Mouse (Mus musculus) cerebellum, adult 9-10 months (tissue): ENCODE measurements around the gene Map2k7.

Source experiments
- DNase-seq: peaks from one replicate; pipeline ENCODE4 v3.0.0; 2022

Gene Map2k7

DNA sequence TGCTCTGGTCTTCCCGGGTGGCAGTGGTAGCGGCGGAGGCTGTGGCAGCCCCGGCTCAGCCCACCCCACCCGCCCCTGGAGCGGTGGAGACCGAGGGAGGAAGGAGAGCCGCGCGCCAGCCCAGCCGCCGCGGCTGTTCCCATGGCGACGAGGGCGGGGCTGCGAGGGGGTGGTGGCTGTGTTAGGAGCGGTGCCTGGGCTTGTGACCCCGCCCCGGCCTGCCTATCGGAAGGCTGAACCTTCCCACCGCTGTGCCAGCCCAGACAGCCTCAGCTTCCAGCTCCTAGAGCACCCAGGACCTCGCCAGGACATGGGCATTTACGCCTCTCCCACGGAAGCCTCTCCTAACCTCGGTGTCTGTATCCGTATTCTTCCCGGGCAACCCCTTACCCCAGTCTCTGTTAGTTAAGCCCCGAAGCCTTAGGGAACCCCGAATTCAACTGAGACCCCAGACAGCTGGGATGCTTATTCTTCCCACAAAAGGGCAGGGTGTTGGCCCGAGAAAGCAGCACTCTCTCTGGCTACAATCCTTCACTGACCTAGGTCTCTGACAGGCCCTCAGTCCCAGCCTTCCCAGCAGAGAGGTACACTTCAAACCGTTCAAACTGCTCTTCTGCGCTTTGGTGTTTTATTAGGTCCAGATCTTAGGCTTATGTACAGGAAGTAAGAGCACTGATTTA lies 20.7 kb downstream of the Map2k7 start, which contains the start of gene Ctxn1:
Gene Ctxn1, minus strand, starts transcription at position 150 of the 680 bp plus-strand sequence.
- DNase-seq = peak; percentile 71

DNA sequence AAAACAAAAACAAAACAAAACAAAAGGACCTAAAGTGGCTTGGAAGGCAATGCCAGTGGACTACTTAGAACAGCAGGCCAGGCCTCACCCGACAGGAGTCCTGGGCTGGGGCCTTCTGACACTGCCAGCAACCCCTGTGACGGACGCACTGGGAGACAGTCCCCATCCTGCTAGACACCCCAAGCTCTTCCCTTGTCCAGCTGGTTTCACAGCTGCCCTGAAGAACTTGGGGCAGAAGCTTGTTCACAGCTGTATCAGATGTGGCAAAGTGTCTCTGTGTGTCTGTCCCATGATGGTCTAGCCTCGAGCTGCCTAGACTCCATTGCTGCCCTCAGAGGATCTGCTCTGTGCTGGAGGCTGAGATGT lies 21.2 kb downstream of the Map2k7 start:
- DNase-seq = peak; percentile 16

- no peak for DNase-seq
Observed at GRCm38 (mm10) chr8:4263105-4263791, 24.7 kb downstream of the Map2k7 start.

- no peak for DNase-seq
Observed at GRCm38 (mm10) chr8:4265160-4265914, 26.8 kb downstream of the Map2k7 start.

- no peak for DNase-seq
Observed at GRCm38 (mm10) chr8:4267627-4268026, 29.1 kb downstream of the Map2k7 start.

DNA sequence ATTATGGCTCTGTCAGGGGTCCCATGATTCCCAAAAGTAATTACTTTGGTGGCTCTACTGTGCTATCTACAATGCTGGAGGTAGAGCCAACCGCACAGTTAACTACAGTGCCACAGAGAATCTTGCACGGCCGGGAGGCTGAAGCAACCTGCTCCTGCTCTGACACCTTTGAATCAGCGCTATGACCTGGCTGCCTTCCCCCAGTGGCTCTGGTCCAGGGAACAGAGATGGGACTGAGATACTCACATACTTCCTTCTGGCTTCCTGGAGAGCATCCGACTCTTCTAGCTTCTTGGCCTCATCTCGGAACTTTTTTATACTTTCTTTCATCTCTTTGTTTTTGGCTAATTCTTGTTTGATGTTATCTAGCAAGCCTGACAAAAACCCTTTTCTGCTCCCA lies 31.1 kb downstream of the Map2k7 start:
- no peak for DNase-seq

DNA sequence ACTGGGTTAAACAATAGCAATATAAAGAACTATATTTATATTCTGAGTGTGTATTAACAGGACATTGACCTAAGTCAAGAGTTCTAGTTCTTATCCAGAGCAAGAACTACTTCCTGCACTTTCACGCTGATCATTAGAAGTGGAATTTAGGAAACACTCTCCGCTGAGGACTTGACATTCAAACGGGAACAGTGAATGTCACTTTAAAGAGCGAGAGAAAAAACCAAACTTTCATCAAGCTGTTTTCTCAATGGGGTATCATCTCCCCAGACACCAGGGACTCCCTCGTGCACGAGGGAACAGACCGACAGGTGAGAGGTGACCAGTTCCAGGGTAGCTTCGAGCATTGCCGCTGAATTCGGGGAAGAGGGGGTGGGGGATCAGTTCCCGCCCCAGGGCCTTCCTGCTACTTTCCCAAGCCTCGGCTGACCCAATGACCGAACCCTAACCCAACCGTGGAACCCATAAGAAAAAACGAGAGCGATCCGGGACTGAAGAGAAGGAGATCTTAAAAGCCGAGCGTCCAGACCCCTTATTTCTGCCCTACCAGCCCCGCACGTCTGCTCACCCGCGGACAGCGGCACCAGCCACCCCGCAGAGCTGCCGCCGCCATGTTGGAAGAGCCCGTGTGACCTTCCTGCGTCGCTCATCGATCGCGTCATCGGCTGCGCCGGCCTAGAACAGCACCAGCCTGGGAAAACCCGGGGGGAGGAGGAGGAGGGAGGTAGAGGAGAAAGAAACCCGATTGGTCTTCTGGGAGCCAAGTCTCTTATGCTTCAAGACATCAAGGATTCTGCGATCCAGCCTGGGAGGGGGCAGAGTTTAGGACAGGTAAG lies 37.0 kb downstream of the Map2k7 start, which contains the start of gene Timm44:
Gene Timm44, minus strand, starts transcription at position 639 of the 836 bp plus-strand sequence.
- DNase-seq = peak; percentile 96

DNA sequence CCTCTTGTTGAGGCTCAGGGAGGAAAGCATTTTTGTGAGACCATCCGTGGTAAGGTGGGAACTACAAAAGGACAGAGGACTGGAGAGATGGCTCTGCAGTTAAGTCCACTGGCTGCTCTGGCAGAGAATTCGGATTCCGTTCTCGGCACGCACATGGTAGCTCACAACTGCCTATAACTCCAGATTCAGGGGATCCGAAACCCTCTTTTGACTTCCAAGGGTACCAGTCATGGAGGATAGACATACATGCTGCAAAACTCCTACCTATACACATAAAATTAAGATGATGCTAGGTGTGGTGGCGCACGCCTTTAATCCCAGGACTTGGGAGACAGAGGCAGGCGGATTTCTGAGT lies 37.5 kb downstream of the Map2k7 start:
- no peak for DNase-seq

DNA sequence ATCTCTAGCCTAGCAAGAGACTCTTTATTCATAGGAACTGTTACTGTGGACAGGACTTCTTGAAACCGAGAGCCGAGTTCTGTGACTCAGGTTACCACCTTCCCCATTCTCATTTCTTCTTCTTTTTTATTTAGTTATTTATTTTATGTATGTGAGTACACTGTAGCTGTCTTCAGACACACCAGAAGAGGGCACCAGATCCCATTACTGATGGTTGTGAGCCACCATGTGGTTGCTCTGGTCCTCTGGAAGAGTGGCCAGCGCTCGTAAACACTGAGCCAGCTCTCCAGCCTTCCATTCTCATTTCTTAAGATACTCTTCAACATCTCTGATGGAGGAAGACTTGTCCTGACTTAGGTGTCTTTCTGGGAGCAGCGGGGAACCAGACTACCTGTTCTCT lies 54.2 kb downstream of the Map2k7 start:
- no peak for DNase-seq
